8 mouse cellular contexts compared by ENCODE assay signal in genomic region chr12:111038231-111038975, GRCm38 (mm10). TPM values are rescaled to one million over a fixed set of nuclear protein-coding genes. Genes with fewer than 3 reads are reported as not detected.
A peak's percentile ranks its signal among the peaks of the same experiment; 100 is the strongest.
DNase-seq lines count a peak whose midpoint lies in the region; ATAC-seq and TF ChIP-seq lines count a peak whose summit lies in the region.

No protein-coding gene starts in this region.

- TF ChIP-seq CTCF in lung, adult 2 months (IDR thresholded peaks at IDR 0.05; ENCODE audit: insufficient read depth, low read length), result no peak

- H3K27ac ChIP-seq in embryonic facial prominence, embryonic 15.5 days (replicated peaks), result peak overlapping the region; percentile 98
- H3K27ac ChIP-seq in heart, embryonic 12.5 days (ENCODE audit: poor library complexity, severe bottlenecking), result peak overlapping the region; percentile 96
- H3K27ac ChIP-seq in neural tube, embryonic 14.5 days (ENCODE audit: low read depth, low read length), result peak overlapping the region; percentile 98

- TF ChIP-seq POLR2A in lung, adult 2 months (IDR thresholded peaks at IDR 0.05; ENCODE audit: borderline replicate concordance, extremely low read depth, low read depth, low read length), result no peak

- peak overlapping the region; percentile 98 for H3K4me3 ChIP-seq in embryonic facial prominence, embryonic 15.5 days (replicated peaks)
- H3K4me3 ChIP-seq in heart, embryonic 12.5 days, result peak overlapping the region; percentile 72
- peak overlapping the region; percentile 90 for H3K4me3 ChIP-seq in lung, adult 2 months (replicated peaks; ENCODE audit: extremely low read depth, low read depth, low read length)
- peak overlapping the region; percentile 96 for H3K4me3 ChIP-seq in neural tube, embryonic 14.5 days (ENCODE audit: low read depth, low read length)

- H3K9me3 ChIP-seq in embryonic facial prominence, embryonic 15.5 days (replicated peaks), result no peaks in the 10 kb centered on the region
- H3K9me3 ChIP-seq in heart, embryonic 12.5 days (replicated peaks), result no peaks in the 10 kb centered on the region
- H3K9me3 ChIP-seq in neural tube, embryonic 14.5 days (ENCODE audit: control insufficient read depth, low read length), result no peaks in the 10 kb centered on the region

- H3K4me2 ChIP-seq in embryonic facial prominence, embryonic 15.5 days (replicated peaks), result peak overlapping the region; percentile 91
- H3K4me2 ChIP-seq in heart, embryonic 12.5 days, result peak overlapping the region; percentile 95
- peak overlapping the region; percentile 92 for H3K4me2 ChIP-seq in neural tube, embryonic 14.5 days (ENCODE audit: low read depth, low read length)

- H3K4me1 ChIP-seq in embryonic facial prominence, embryonic 15.5 days, result peaks cover 23% of the 10 kb centered on the region
- peaks cover 27% of the 10 kb centered on the region for H3K4me1 ChIP-seq in heart, embryonic 12.5 days (replicated peaks)
- peaks cover 7% of the 10 kb centered on the region; the same call in 1 of the 2 replicates for H3K4me1 ChIP-seq in lung, adult 2 months (ENCODE audit: control insufficient read depth, insufficient read depth, low read length)
- peaks cover 10% of the 10 kb centered on the region; the same call in 1 of the 2 replicates for H3K4me1 ChIP-seq in neural tube, embryonic 14.5 days (ENCODE audit: control insufficient read depth, insufficient read depth, low read length)

- no peaks in the 10 kb centered on the region for H3K27me3 ChIP-seq in embryonic facial prominence, embryonic 15.5 days
- H3K27me3 ChIP-seq in heart, embryonic 12.5 days (replicated peaks), result no peaks in the 10 kb centered on the region
- peaks cover 2% of the 10 kb centered on the region; the same call in 1 of the 2 replicates for H3K27me3 ChIP-seq in neural tube, embryonic 14.5 days (ENCODE audit: control insufficient read depth, insufficient read depth, low read length)

- peak; percentile 64 for ATAC-seq in embryonic facial prominence, embryonic 15.5 days (ENCODE audit: insufficient number of reproducible peaks, low FRiP score, low TSS enrichment, low read depth)
- peak; percentile 51 for ATAC-seq in heart, embryonic 12.5 days (ENCODE audit: insufficient number of reproducible peaks, low FRiP score)
- peak; percentile 77 for ATAC-seq in neural tube, embryonic 14.5 days (ENCODE audit: low read depth)

- H3K9ac ChIP-seq in embryonic facial prominence, embryonic 15.5 days, result peak overlapping the region; percentile 61
- H3K9ac ChIP-seq in heart, embryonic 12.5 days, result peak overlapping the region; percentile 94
- H3K9ac ChIP-seq in neural tube, embryonic 14.5 days (replicated peaks; ENCODE audit: low read depth, low read length), result peak overlapping the region; percentile 77

- DNase-seq in CD8-positive naive resting alpha-beta T cell, adult 2 months (ENCODE audit: low read depth in 2 of 2, low spot score in 2 of 2), result peak; percentile 41 to 43
- peak; percentile 72 for DNase-seq in adrenal gland, postnatal 25 days
- peak; percentile 88 to 92 for DNase-seq in kidney, postnatal 4 days
- peak; percentile 41 for DNase-seq in lung, adult 2 months
- peak; percentile 70 to 74 for DNase-seq in thymus, adult 18-20 months

- WGBS in embryonic facial prominence, embryonic 15.5 days, result under 1% methylated on average over 54 of the region's 54 CpGs
- under 1% methylated on average over 54 of the region's 54 CpGs for WGBS in heart, embryonic 12.5 days
- WGBS in lung, adult 2 months, result under 1% methylated on average over 54 of the region's 54 CpGs
- WGBS in neural tube, embryonic 14.5 days, result under 1% methylated on average over 54 of the region's 54 CpGs

- peaks cover 8% of the 10 kb centered on the region; the same call in 1 of the 2 replicates for H3K36me3 ChIP-seq in embryonic facial prominence, embryonic 15.5 days
- H3K36me3 ChIP-seq in heart, embryonic 12.5 days, result peaks cover 9% of the 10 kb centered on the region
- no peaks in the 10 kb centered on the region for H3K36me3 ChIP-seq in neural tube, embryonic 14.5 days (ENCODE audit: control insufficient read depth, insufficient read depth, low read length)

RNA-seq across cellular contexts. Expression of gene Rcor1, which starts 0.7 kb away (rescaled TPM):
- total RNA-seq in adrenal gland, postnatal 25 days (2021), result 45.6 and 54.7 TPM in 2 replicates
- polyA plus RNA-seq in embryonic facial prominence, embryonic 15.5 days (2015; fragmentation: Nextera tagmentation; extraction: Ambion mirVana), result 13.0 and 14.3 TPM in 2 replicates
- 8.8 and 9.2 TPM in 2 replicates for polyA plus RNA-seq in heart, embryonic 12.5 days (2016; fragmentation: Nextera tagmentation; extraction: Ambion mirVana)
- polyA plus RNA-seq in lung, adult 2 months (2012; rRNA removed), result 6.7 and 12.0 TPM in 2 replicates
- 7.4 and 9.1 TPM in 2 replicates for polyA plus RNA-seq in neural tube, embryonic 14.5 days (2014; fragmentation: Nextera tagmentation; extraction: Ambion mirVana)

RNA-seq across cellular contexts. Expression of gene Ankrd9, which starts 59.6 kb away (rescaled TPM):
- 22.3 and 36.5 TPM in 2 replicates for total RNA-seq in adrenal gland, postnatal 25 days (2021)
- 16.6 and 17.6 TPM in 2 replicates for polyA plus RNA-seq in embryonic facial prominence, embryonic 15.5 days (2015; fragmentation: Nextera tagmentation; extraction: Ambion mirVana)
- polyA plus RNA-seq in heart, embryonic 12.5 days (2016; fragmentation: Nextera tagmentation; extraction: Ambion mirVana), result 13.2 and 14.2 TPM in 2 replicates
- polyA plus RNA-seq in lung, adult 2 months (2012; rRNA removed), result 20.6 and 24.5 TPM in 2 replicates
- 8.5 and 10.8 TPM in 2 replicates for polyA plus RNA-seq in neural tube, embryonic 14.5 days (2014; fragmentation: Nextera tagmentation; extraction: Ambion mirVana)

Comparison
In these comparisons a context has a peak if more than half of its experiments do, and no peak if none do; other contexts are left out.
1. Peak in every context shown above with its lines: DNase-seq, ATAC-seq, H3K4me3 ChIP-seq and H3K27ac ChIP-seq.